Mouse (Mus musculus): ENCODE data around the gene Olfr287. TPM values are rescaled to one million over a fixed set of nuclear protein-coding genes. Genes with fewer than 3 reads are reported as not detected.

Gene Olfr287
- polyA plus RNA-seq, 1 experiment from 2014 or later, result not detected

DNA sequence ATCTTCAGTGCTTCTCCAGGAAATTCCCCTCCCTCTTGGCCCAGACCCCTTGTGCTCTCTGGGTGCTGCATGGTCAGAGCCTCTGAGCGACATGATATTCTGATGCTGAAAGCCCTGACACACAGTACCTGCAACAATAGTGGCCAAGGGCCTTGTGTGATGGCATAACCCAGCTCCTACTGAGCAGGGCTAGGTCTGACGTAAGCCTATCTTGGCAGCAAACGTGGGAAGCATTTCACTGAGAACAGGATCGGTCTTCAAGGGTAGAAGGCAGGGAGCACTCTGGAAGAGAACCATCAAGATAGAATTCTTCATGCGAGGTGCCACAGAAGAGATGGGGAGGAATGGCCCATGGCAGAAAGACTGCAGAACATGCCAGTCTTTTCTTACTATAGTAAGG lies 55.3 kb downstream of the Olfr287 start, which contains the start of gene Asb8:
Gene Asb8 (minus strand): TSS at position 101 of the 400 bp plus-strand sequence.
- Histone ChIP-seq H3K27ac (ENCODE audit: low read depth) (no peak within 1 kb of the TSS), H3K4me3 (ENCODE audit: low read depth, low read length) (no peak within 1 kb of the TSS), H3K9me3 (ENCODE audit: control insufficient read depth, low read length) (no peaks in the 10 kb centered on the region), H3K27me3 (replicated peaks; ENCODE audit: control insufficient read depth, insufficient read depth, low read length) (peaks cover 53% of the 10 kb centered on the region), H3K36me3 (ENCODE audit: control insufficient read depth, insufficient read depth, low read length) (no peaks in the 10 kb centered on the region), H3K9ac (ENCODE audit: low read length) (no peak within 1 kb of the TSS), H3K4me2 (ENCODE audit: low read length) (no peak within 1 kb of the TSS), H3K4me1 (replicated peaks; ENCODE audit: control insufficient read depth, insufficient read depth, low read length) (no peaks in the 10 kb centered on the region; the same call in 1 of the 2 replicates)
- DNase-seq (ENCODE audit: low spot score), result no peak
- 85% methylated on average over 5 of the region's 5 CpGs for WGBS
- ATAC-seq (replicated peaks; ENCODE audit: low FRiP score, low TSS enrichment, low read depth), result no peak

DNA sequence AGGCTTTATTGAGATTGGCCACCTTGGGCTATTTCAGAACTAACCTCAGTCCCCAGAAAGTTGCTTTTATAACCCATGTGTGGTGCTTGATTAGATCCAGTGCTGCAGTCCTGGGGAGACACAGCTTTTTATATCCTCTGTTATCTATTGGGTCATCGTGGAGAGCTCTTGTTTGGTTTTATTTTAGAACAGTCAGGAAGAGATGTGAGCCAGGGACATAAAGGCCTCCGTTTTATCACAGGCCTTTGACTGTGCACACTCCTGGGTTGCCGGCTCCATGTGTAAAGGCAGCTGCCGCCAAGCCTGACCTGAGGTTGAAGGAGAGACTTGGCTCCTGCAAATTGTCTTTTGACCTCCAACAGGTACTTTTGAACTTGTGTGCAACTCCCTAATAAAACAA lies 58.3 kb downstream of the Olfr287 start:
- H3K4me3 ChIP-seq (ENCODE audit: low read depth, low read length), result no peak overlapping the region
- no peak overlapping the region for H3K27ac ChIP-seq (ENCODE audit: low read depth)
- no peaks in the 10 kb centered on the region for H3K36me3 ChIP-seq (ENCODE audit: control insufficient read depth, insufficient read depth, low read length)
- no peak for ATAC-seq (replicated peaks; ENCODE audit: low FRiP score, low TSS enrichment, low read depth)
- no peaks in the 10 kb centered on the region for H3K4me1 ChIP-seq (replicated peaks; ENCODE audit: control insufficient read depth, insufficient read depth, low read length)
- H3K4me2 ChIP-seq (ENCODE audit: low read length), result no peak overlapping the region
- H3K9me3 ChIP-seq (ENCODE audit: control insufficient read depth, low read length), result no peaks in the 10 kb centered on the region
- peaks cover 24% of the 10 kb centered on the region for H3K27me3 ChIP-seq (replicated peaks; ENCODE audit: control insufficient read depth, insufficient read depth, low read length)
- H3K9ac ChIP-seq (ENCODE audit: low read length), result no peak overlapping the region
- DNase-seq (ENCODE audit: low spot score), result no peak
- 59% methylated on average over 4 of the region's 4 CpGs for WGBS

DNA sequence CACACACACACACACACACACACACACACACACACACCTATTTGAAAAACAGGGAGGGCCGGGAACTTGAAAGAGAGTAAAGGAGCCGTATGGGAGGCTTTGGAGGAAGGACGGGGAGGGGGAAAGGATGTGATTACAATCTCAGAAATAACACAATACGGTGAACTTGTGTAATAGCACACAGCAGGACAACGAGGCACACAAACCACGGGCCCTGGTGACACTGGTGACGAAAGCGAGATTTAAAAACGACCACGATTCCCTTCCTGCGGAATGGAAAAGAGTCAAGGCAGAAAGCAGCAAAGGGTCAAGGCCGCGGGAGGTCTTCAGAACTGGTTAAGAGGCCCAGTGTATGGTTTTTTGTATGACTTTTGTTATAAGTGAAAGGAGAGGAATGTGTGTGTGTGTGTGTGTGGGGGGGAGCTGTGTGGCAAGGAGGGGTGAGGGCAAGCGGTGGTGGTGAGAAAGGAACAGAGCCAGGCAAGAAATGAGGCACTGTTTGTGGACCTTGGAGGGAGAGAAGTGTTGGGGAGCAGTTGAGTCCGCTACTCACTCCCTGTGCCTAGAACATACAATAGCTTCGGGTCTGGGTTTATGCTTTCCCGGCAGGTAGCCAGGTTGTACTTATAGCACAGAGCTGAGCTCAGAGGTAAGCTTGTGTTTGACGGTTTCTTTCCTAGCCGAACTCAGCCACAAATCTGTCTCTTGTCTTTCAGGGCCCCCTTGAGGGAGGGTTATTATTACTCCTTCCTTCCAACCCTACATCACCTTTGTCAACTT lies 59.6 kb downstream of the Olfr287 start:
- ATAC-seq (replicated peaks; ENCODE audit: low FRiP score, low TSS enrichment, low read depth), result no peak
- WGBS, result 77% methylated on average over 19 of the region's 19 CpGs

DNA sequence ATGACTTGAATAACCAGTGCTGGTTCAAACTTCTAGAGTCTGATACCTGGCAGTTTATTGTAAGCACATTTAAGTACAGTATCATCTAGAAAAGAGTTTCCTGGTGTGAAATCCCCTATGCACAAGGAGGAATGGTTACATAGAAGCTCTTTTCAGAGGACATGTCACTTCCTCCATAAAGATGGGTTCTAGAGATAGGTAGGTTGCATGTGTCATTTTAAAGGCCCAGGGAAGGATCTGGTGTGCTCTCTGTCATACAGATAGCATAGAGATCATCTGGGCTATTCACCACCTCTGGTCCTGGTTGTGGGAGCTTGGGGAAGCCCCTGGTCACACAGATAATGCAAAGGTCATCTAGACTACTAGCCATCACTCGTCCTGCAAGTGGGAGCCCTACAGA lies 63.6 kb downstream of the Olfr287 start:
- 79% methylated on average over 1 of the region's 1 CpGs for WGBS
- DNase-seq (ENCODE audit: low spot score), result no peak
- no peaks in the 10 kb centered on the region for H3K36me3 ChIP-seq (ENCODE audit: control insufficient read depth, insufficient read depth, low read length)
- ATAC-seq (replicated peaks; ENCODE audit: low FRiP score, low TSS enrichment, low read depth), result no peak
- H3K4me1 ChIP-seq (replicated peaks; ENCODE audit: control insufficient read depth, insufficient read depth, low read length), result no peaks in the 10 kb centered on the region
- H3K27ac ChIP-seq (ENCODE audit: low read depth), result no peak overlapping the region
- H3K27me3 ChIP-seq (replicated peaks; ENCODE audit: control insufficient read depth, insufficient read depth, low read length), result no peaks in the 10 kb centered on the region
- no peaks in the 10 kb centered on the region for H3K9me3 ChIP-seq (ENCODE audit: control insufficient read depth, low read length)
- no peak overlapping the region for H3K4me2 ChIP-seq (ENCODE audit: low read length)
- H3K4me3 ChIP-seq (ENCODE audit: low read depth, low read length), result no peak overlapping the region
- no peak overlapping the region for H3K9ac ChIP-seq (ENCODE audit: low read length)

More for the DNA sequence above, 59.6 kb downstream of the Olfr287 start:
- Histone ChIP-seq H3K27me3 (replicated peaks; ENCODE audit: control insufficient read depth, insufficient read depth, low read length) (peaks cover 10% of the 10 kb centered on the region), H3K27ac (ENCODE audit: low read depth) (no peak overlapping the region), H3K4me1 (replicated peaks; ENCODE audit: control insufficient read depth, insufficient read depth, low read length) (no peaks in the 10 kb centered on the region), H3K36me3 (ENCODE audit: control insufficient read depth, insufficient read depth, low read length) (no peaks in the 10 kb centered on the region), H3K9ac (ENCODE audit: low read length) (no peak overlapping the region), H3K4me3 (ENCODE audit: low read depth, low read length) (no peak overlapping the region), H3K4me2 (ENCODE audit: low read length) (no peak overlapping the region), H3K9me3 (ENCODE audit: control insufficient read depth, low read length) (no peaks in the 10 kb centered on the region)
- DNase-seq (ENCODE audit: low spot score), result no peak

Other genes starting within 250 kb of the Olfr287 start
- 2.3 and 4.5 TPM in 2 replicates for gene Col2a1, start 216.4 kb downstream of the Olfr287 start, polyA plus RNA-seq (2014; fragmentation: Nextera tagmentation; extraction: Ambion mirVana)
- gene Pfkm, start 128.5 kb downstream of the Olfr287 start, polyA plus RNA-seq (2014; fragmentation: Nextera tagmentation; extraction: Ambion mirVana), result 28.8 and 31.4 TPM in 2 replicates
- gene Senp1, start 127.3 kb downstream of the Olfr287 start, polyA plus RNA-seq (2014; fragmentation: Nextera tagmentation; extraction: Ambion mirVana), result 36.3 and 36.4 TPM in 2 replicates
- gene Asb8, start 55.4 kb downstream of the Olfr287 start, polyA plus RNA-seq (2014; fragmentation: Nextera tagmentation; extraction: Ambion mirVana), result 47.7 and 50.3 TPM in 2 replicates
- gene Ccdc184, start 53.9 kb downstream of the Olfr287 start, polyA plus RNA-seq (2014; fragmentation: Nextera tagmentation; extraction: Ambion mirVana), result 1.6 and 2.0 TPM in 2 replicates
- gene Olfr288, start 25.5 kb downstream of the Olfr287 start, polyA plus RNA-seq (2014; fragmentation: Nextera tagmentation; extraction: Ambion mirVana), result not detected in 2 replicates
- gene Gm44579, start 79 bp downstream of the Olfr287 start, polyA plus RNA-seq (2014; fragmentation: Nextera tagmentation; extraction: Ambion mirVana), result not detected in 2 replicates
- gene Olfr286, start 13.4 kb upstream of the Olfr287 start, polyA plus RNA-seq (2014; fragmentation: Nextera tagmentation; extraction: Ambion mirVana), result not detected in 2 replicates
- not detected in 2 replicates for gene H1fnt, start 36.2 kb upstream of the Olfr287 start, polyA plus RNA-seq (2014; fragmentation: Nextera tagmentation; extraction: Ambion mirVana)
- gene Zfp641, start 75.1 kb upstream of the Olfr287 start, polyA plus RNA-seq (2014; fragmentation: Nextera tagmentation; extraction: Ambion mirVana), result 0.41 and 0.71 TPM in 2 replicates
- not detected in 2 replicates for gene Olfr285, start 96.3 kb upstream of the Olfr287 start, polyA plus RNA-seq (2014; fragmentation: Nextera tagmentation; extraction: Ambion mirVana)
- gene Olfr284, start 119.9 kb upstream of the Olfr287 start, polyA plus RNA-seq (2014; fragmentation: Nextera tagmentation; extraction: Ambion mirVana), result not detected in 2 replicates
- gene Olfr283, start 159.9 kb upstream of the Olfr287 start, polyA plus RNA-seq (2014; fragmentation: Nextera tagmentation; extraction: Ambion mirVana), result not detected in 2 replicates
- gene Olfr282, start 210.2 kb upstream of the Olfr287 start, polyA plus RNA-seq (2014; fragmentation: Nextera tagmentation; extraction: Ambion mirVana), result not detected in 2 replicates
- not detected in 2 replicates for gene Olfr281, start 231.5 kb upstream of the Olfr287 start, polyA plus RNA-seq (2014; fragmentation: Nextera tagmentation; extraction: Ambion mirVana)
- gene OR5BS1P, start 248.8 kb upstream of the Olfr287 start, polyA plus RNA-seq (2014; fragmentation: Nextera tagmentation; extraction: Ambion mirVana), result not detected in 2 replicates

Data from intestine, embryonic 14.5 days (tissue).